Mouse (Mus musculus) midbrain, postnatal 0 days (tissue): ENCODE data around the gene Cdk14. TPM values are rescaled to one million over a fixed set of nuclear protein-coding genes. Genes with fewer than 3 reads are reported as not detected.
"Not testable (repeated sequence)": the region's sequence is repeated elsewhere in the genome, so short reads cannot be mapped to it uniquely, and the experiment has no call there.

Experiments
- ATAC-seq: fragments of 200-750 bp; cut with Nextera tagmentation; 2 replicates; pipeline ENCODE4 v1.8.0; 2017; ENCODE audit warnings: moderate number of reproducible peaks, mild to moderate bottlenecking, moderate TSS enrichment, moderate library complexity; ENCODE audit not compliant: low FRiP score
- DNase-seq: peaks from one replicate; pipeline ENCODE4 v3.0.0-alpha.2; 2015; ENCODE audit warnings: low spot score
- H3K27ac ChIP-seq: fragments of 300-500 bp; sonication (generic); 2 replicates; pipeline ENCODE4 v1.5.1; 2014; ENCODE audit warnings: low read depth, mild to moderate bottlenecking, low read length, mixed read lengths
- H3K27me3 ChIP-seq: fragments of 300-500 bp; sonication (generic); 2 replicates; pipeline ENCODE4 v1.6.1; 2014; ENCODE audit warnings: low read length, control low read depth, mixed read lengths; ENCODE audit not compliant: insufficient read depth
- H3K36me3 ChIP-seq: fragments of 300-500 bp; sonication (generic); 2 replicates; pipeline ENCODE4 v1.6.1; 2014; ENCODE audit warnings: low read length, control low read depth, mixed read lengths; ENCODE audit not compliant: insufficient read depth
- H3K4me1 ChIP-seq: fragments of 300-500 bp; sonication (generic); 2 replicates; pipeline ENCODE4 v1.6.1; 2014; ENCODE audit warnings: mild to moderate bottlenecking, control low read depth, antibody characterized with exemption, low read length, mixed read lengths; ENCODE audit not compliant: insufficient read depth
- H3K4me2 ChIP-seq: fragments of 300-500 bp; sonication (generic); 2 replicates; pipeline ENCODE4 v1.6.1; 2014; ENCODE audit warnings: low read depth, mild to moderate bottlenecking, low read length, mixed read lengths; ENCODE audit not compliant: poor library complexity, severe bottlenecking
- H3K4me3 ChIP-seq: fragments of 300-500 bp; sonication (generic); 2 replicates; pipeline ENCODE4 v1.5.1; 2014; ENCODE audit warnings: low read depth, mild to moderate bottlenecking, low read length, moderate library complexity
- H3K9ac ChIP-seq: fragments of 300-500 bp; sonication (generic); replicated peaks from 2 replicates; pipeline ENCODE4 v1.6.1; 2014; ENCODE audit warnings: mild to moderate bottlenecking, low read length, moderate library complexity, mixed read lengths; ENCODE audit not compliant: poor library complexity, severe bottlenecking
- H3K9me3 ChIP-seq: fragments of 300-500 bp; sonication (generic); 2 replicates; pipeline ENCODE4 v1.6.1; 2016; ENCODE audit warnings: low read length, control low read depth
- CTCF ChIP-seq: IDR thresholded peaks from 2 replicates; pipeline ENCODE4 v1.5.1; 2016; ENCODE audit warnings: antibody characterized with exemption, mild to moderate bottlenecking
- WGBS: fragments of 180-500 bp; shearing (Covaris S2); extraction: QIAGEN DNeasy Blood & Tissue Kit; methylation state at CpG from one replicate; pipeline ENCODE4 v1.1.7; 2014; 5-methylcytosine and 5-hydroxymethylcytosine counted together
- polyA plus RNA-seq: library from polyadenylated mRNA; unstranded; fragments of >200 nt; fragmentation: Nextera tagmentation; extraction: Ambion mirVana; gene quantifications from 2 replicates; pipeline ENCODE4 v1.2.1, GENCODE M21; 2015
- total RNA-seq: library from RNA; depleted of rRNA; stranded (reverse); fragments of >200 nt; gene quantifications from 2 replicates; pipeline ENCODE4 v1.2.3, GENCODE M21; 2014

Gene Cdk14
- total and polyA plus RNA-seq, 2 experiments from 2014 or later: 45.6 to 84.4 TPM

DNA sequence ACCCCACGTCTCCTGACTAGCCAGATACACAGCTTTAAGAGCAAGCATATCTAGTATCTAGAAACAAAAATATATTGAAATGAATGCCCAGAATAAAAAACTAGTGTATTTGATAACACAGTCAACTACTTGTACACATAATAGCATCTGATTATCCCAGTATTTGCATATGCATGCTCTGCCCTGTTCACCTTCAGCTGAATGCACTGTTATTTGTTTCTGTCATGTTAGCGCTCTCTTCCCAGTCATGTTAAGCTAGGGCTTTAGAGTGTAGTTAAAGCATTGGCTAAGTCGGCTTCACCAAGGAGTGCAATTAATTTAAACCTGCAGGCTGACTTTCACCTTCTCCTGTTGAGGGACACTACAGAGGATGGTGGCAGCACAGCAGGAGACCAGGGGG is 490.5 kb downstream of the Cdk14 start:
- no peak for ATAC-seq
- no peaks in the 10 kb centered on the region for H3K9me3 ChIP-seq
- 56% methylated on average over 3 of the region's 3 CpGs for WGBS

DNA sequence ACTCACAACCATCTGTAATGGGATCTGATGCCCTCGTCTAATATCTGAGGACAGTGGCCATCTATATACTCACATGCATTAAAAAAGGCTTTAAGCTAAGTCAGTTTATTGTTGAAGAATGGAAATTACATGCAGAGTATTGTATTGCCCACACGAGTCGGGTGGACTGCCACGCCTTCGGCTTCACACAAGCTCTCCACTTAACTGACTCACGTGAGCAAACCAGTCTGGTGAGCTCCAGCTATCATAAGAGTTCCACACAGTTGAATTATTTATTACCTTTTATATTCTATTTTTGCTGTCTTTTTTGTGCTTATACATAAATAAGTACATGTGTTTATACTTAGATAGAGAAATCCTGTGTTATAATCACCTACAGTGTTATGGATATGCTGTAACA is 495.2 kb downstream of the Cdk14 start:
- H3K9me3 ChIP-seq: no peaks in the 10 kb centered on the region
- no peaks in the 10 kb centered on the region for H3K4me1 ChIP-seq
- no peak for TF ChIP-seq CTCF
- no peaks in the 10 kb centered on the region for H3K27me3 ChIP-seq
- no peak overlapping the region for H3K9ac ChIP-seq
- WGBS: 87% methylated on average over 6 of the region's 6 CpGs
- no peak overlapping the region for H3K4me3 ChIP-seq
- DNase-seq (no peak), ATAC-seq (no peak)
- no peak overlapping the region for H3K4me2 ChIP-seq
- H3K36me3 ChIP-seq: no peaks in the 10 kb centered on the region
- H3K27ac ChIP-seq: no peak overlapping the region

More for the DNA sequence above, 490.5 kb downstream of the Cdk14 start:
- no peaks in the 10 kb centered on the region for H3K36me3 ChIP-seq
- DNase-seq: no peak
- no peaks in the 10 kb centered on the region for H3K4me1 ChIP-seq
- H3K9ac ChIP-seq: no peak overlapping the region
- no peak for TF ChIP-seq CTCF
- H3K27ac ChIP-seq: no peak overlapping the region
- no peak overlapping the region for H3K4me3 ChIP-seq
- no peak overlapping the region for H3K4me2 ChIP-seq
- no peaks in the 10 kb centered on the region for H3K27me3 ChIP-seq

DNA sequence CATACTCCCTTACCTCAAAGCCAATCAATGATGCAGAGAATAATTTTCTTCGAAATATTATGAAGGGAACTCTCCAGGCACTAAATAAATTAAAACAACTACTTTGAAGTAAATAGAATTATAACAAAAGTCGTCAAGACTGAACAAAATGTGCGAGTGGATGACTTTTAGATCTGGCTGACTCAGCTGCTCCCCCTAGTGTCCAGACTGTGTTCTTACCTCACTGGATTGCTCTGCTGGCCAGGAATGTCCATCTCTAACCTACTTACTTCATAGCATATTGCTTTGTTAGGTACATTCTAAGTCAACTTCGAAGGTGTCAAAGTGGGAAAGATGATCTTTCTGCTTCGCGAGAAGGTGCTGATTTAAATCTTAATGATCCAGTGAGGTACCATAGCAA is 501.7 kb downstream of the Cdk14 start:
- no peak for ATAC-seq
- H3K36me3 ChIP-seq: no peaks in the 10 kb centered on the region
- H3K4me3 ChIP-seq: no peak overlapping the region
- no peaks in the 10 kb centered on the region for H3K9me3 ChIP-seq
- H3K4me2 ChIP-seq: no peak overlapping the region
- H3K9ac ChIP-seq: no peak overlapping the region
- peaks cover 9% of the 10 kb centered on the region for H3K4me1 ChIP-seq
- 12% methylated on average over 6 of the region's 6 CpGs for WGBS
- no peak overlapping the region for H3K27ac ChIP-seq
- TF ChIP-seq CTCF: peak; percentile 93
- peak; percentile 83 for DNase-seq
- H3K27me3 ChIP-seq: no peaks in the 10 kb centered on the region

DNA sequence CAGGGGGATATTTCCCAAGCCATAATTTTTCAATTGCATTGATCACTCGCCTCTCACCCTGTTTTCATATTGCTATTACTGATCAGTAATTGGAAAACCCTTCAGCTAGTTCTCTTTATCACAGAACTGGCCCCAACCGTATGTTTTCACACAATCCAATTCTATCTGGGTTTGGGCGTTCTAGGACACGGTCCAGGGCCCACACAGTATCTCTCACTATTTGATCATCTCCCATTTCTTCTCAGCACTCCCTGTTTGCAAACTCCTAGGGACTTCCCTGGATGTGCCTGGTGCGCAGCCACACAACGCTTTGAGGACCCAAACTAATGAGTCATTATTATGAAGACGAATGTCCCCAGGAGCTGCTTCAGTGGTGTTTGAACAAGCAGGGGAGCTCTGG is 502.4 kb downstream of the Cdk14 start:
- TF ChIP-seq CTCF: no peak
- DNase-seq (no peak), ATAC-seq (no peak)

DNA sequence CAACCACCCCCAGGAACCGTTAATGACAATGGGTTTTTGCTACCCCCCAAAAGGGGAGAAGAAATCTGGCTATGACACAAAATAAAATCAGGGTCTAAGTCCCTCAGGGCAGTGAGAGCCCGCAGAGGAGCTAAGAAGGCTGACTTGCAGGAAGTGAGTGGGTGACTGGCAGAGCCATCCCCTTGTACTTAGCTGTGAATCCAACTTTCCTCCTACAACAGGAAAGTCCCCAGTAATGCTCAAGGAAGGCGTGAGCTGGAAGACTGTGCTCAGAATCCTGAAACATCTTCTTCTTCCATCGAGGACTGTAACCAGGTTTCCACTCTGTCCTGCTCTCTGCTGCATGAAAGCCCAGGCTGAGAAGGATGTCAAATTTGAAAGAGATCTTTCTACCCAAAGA is 502.8 kb downstream of the Cdk14 start:
- H3K27ac ChIP-seq: no peak overlapping the region
- DNase-seq: no peak
- no peak overlapping the region for H3K9ac ChIP-seq
- 56% methylated on average over 4 of the region's 4 CpGs for WGBS
- H3K36me3 ChIP-seq: no peaks in the 10 kb centered on the region
- H3K4me2 ChIP-seq: no peak overlapping the region
- no peaks in the 10 kb centered on the region for H3K27me3 ChIP-seq
- TF ChIP-seq CTCF: no peak
- peaks cover 9% of the 10 kb centered on the region for H3K4me1 ChIP-seq
- no peak overlapping the region for H3K4me3 ChIP-seq
- no peaks in the 10 kb centered on the region for H3K9me3 ChIP-seq
- no peak for ATAC-seq

More for the DNA sequence above, 502.4 kb downstream of the Cdk14 start:
- Histone ChIP-seq H3K9me3 (no peaks in the 10 kb centered on the region), H3K27ac (no peak overlapping the region), H3K9ac (no peak overlapping the region), H3K27me3 (no peaks in the 10 kb centered on the region), H3K4me2 (no peak overlapping the region), H3K4me1 (peaks cover 9% of the 10 kb centered on the region), H3K36me3 (no peaks in the 10 kb centered on the region), H3K4me3 (no peak overlapping the region)
- WGBS: 74% methylated on average over 7 of the region's 7 CpGs

DNA sequence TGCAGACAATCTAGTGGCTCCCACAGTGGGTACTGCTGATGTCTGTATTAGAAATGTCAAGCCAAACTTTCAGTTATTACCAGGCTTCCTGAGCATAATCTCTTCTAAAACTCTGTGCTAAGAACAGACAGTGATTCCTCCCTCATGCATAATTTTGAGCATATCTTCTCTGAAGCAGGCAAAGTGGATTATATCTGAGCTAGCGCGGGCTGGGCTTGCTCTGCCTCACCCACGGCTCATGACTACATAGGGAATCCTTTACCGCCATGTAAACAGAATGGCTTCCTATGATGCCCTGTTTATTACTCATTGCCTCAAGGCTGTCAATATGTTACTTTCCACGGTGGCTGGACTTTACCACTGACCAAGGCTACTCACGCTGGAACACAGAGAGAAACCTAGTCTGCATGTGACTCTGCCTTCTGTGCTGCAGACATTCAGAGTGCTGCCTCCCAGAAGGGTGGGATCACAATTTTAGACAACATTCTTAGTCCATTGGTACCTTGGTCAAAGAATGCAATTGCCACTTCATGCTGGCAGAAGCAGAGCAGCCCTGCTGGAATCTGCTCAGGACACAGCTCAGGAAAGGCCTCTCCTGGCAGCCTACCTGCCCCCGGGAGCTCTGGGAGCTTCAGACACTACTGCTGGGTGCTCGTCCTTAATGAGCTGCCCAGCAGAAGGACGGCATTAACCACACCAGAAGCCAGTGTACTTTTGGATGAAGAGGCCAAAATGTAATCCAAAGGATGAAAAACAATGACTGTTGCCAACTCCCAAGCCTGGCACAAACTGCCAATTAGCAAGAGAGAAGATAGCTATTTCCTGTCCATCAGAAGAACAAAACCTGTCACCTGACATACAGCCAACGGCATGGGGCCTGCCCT is 503.5 kb downstream of the Cdk14 start:
- Histone ChIP-seq H3K4me1 (peaks cover 9% of the 10 kb centered on the region), H3K9ac (no peak overlapping the region), H3K27ac (peak overlapping the region; percentile 51; the same call in 1 of the 2 replicates), H3K4me2 (no peak overlapping the region), H3K36me3 (no peaks in the 10 kb centered on the region), H3K9me3 (no peaks in the 10 kb centered on the region), H3K4me3 (no peak overlapping the region), H3K27me3 (no peaks in the 10 kb centered on the region)
- DNase-seq (no peak), ATAC-seq (peak; percentile 41; the same call in 1 of the 2 replicates)
- 60% methylated on average over 10 of the region's 10 CpGs for WGBS
- TF ChIP-seq CTCF: no peak

DNA sequence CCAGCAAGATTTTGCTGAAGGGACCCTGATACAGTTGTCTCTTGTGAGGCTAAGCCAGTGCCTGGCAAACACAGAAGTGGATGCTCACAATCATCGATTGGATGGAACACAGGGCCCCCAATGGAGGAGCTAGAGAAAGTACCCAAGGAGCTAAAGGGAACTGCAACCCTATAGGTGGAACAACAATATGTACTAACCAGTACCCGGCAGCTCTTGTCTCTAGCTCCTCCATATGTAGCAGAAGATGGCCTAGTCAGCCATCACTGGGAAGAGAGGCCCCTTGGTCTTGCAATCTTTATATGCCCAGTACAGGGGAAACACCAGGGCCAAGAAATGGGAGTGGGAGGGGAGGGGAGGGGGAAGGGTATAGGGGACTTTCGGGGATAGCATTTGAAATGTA is 515.2 kb downstream of the Cdk14 start:
- not testable (repeated sequence) for H3K4me1 ChIP-seq, H3K4me2 ChIP-seq, H3K9ac ChIP-seq, H3K27ac ChIP-seq, H3K27me3 ChIP-seq, H3K36me3 ChIP-seq, H3K9me3 ChIP-seq, ATAC-seq, DNase-seq, H3K4me3 ChIP-seq
- WGBS: 89% methylated on average over 3 of the region's 3 CpGs
